Mouse (Mus musculus) lung, embryonic 14.5 days (tissue): ENCODE data around the gene Pikfyve. TPM values are rescaled to one million over a fixed set of nuclear protein-coding genes. Genes with fewer than 3 reads are reported as not detected.

Experiments used
- ATAC-seq: fragments of 200-750 bp; cut with Nextera tagmentation; 2 replicates; pipeline ENCODE4 v1.8.0; 2017; ENCODE audit warnings: mild to moderate bottlenecking, moderate TSS enrichment, moderate library complexity; ENCODE audit not compliant: insufficient read depth
- DNase-seq: peaks from one replicate; pipeline ENCODE4 v3.0.0-alpha.2; 2015
- H3K27ac ChIP-seq: fragments of 300-500 bp; sonication (generic); 2 replicates; pipeline ENCODE4 v1.5.1; 2014; ENCODE audit warnings: low read depth, mild to moderate bottlenecking, moderate library complexity
- H3K27me3 ChIP-seq: fragments of 300-500 bp; sonication (generic); 2 replicates; pipeline ENCODE4 v1.6.1; 2014; ENCODE audit warnings: low read length, control low read depth; ENCODE audit not compliant: insufficient read depth
- H3K36me3 ChIP-seq: fragments of 300-500 bp; sonication (generic); 2 replicates; pipeline ENCODE4 v1.6.1; 2014; ENCODE audit warnings: control low read depth; ENCODE audit not compliant: insufficient read depth
- H3K4me1 ChIP-seq: fragments of 300-500 bp; sonication (generic); 2 replicates; pipeline ENCODE4 v1.6.1; 2014; ENCODE audit warnings: antibody characterized with exemption, control low read depth; ENCODE audit not compliant: insufficient read depth
- H3K4me2 ChIP-seq: fragments of 300-500 bp; sonication (generic); 2 replicates; pipeline ENCODE4 v1.6.1; 2014; ENCODE audit warnings: mild to moderate bottlenecking
- H3K4me3 ChIP-seq: fragments of 300-500 bp; sonication (generic); 2 replicates; pipeline ENCODE4 v1.5.1; 2014; ENCODE audit warnings: low read depth, low read length
- H3K9ac ChIP-seq: fragments of 300-500 bp; sonication (generic); 2 replicates; pipeline ENCODE4 v1.6.1; 2014
- H3K9me3 ChIP-seq: fragments of 300-500 bp; sonication (generic); 2 replicates; pipeline ENCODE4 v1.6.1; 2016; ENCODE audit warnings: low read depth, low read length, control low read depth
- CTCF ChIP-seq: IDR thresholded peaks from 2 replicates; pipeline ENCODE4 v1.5.1; 2016; ENCODE audit warnings: antibody characterized with exemption, low read depth
- WGBS: fragments of 180-500 bp; shearing (Covaris S2); extraction: QIAGEN DNeasy Blood & Tissue Kit; methylation state at CpG from one replicate; pipeline ENCODE4 v1.1.7; 2014; 5-methylcytosine and 5-hydroxymethylcytosine counted together
- polyA plus RNA-seq: library from polyadenylated mRNA; unstranded; fragments of >200 nt; fragmentation: Nextera tagmentation; extraction: Ambion mirVana; gene quantifications from 2 replicates; pipeline ENCODE4 v1.2.1, GENCODE M21; 2014

Gene Pikfyve
- polyA plus RNA-seq: 14.4 and 15.5 TPM in 2 replicates

DNA sequence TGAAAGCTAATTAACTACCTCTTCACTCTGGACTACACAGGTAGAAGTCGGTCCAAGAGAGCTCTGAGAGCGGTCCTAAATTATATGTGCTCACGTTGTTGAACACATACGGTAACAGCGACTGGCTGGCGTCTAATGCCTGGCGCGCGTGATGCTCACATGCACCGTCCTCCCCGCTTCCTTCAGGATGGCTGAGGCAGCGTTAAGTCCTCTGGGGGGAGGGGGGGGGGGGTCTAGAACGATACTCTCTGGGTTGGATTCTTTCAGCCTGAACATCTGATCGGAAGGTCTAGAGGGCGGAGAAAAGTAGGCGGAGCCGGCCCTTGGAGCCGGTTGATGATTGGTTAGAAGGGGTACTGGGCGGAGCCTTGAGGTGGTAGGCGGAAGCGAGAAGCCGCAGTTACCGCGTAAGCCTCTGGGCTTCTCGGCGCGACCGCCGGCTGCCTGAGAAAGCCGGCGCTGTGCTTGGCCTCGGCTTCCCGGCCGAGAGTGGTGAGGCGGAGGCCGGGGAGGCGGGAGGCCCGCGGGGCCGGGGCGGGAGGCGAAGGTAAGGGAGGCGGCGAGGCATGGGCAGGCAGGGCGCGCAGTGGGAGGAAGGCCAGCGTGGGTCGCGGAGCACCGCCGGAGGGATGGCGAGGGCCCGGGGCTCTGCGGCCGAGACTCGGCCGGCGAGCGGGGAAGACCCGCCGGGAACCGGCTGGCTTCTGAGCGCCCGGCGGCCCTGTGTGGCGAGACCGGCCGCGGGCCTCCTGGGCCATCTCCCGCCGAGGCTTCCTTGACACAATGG is at the start of gene Pikfyve, which contains the start of gene Idh1:
Gene Pikfyve (plus strand): TSS at position 397 of the 787 bp plus-strand sequence.
Gene Idh1 (minus strand): TSS at position 214 of the 787 bp plus-strand sequence.
- ATAC-seq: peak; percentile 98
- H3K9ac ChIP-seq: peak within 1 kb of the TSS; percentile 82
- no peaks in the 10 kb centered on the region for H3K9me3 ChIP-seq
- peak within 1 kb of the TSS; percentile 81 for H3K4me2 ChIP-seq
- no peaks in the 10 kb centered on the region for H3K27me3 ChIP-seq
- peak; percentile 99 for DNase-seq
- peak within 1 kb of the TSS; percentile 88 for H3K4me3 ChIP-seq
- no peak; the same call in 1 of the 2 replicates for TF ChIP-seq CTCF
- H3K4me1 ChIP-seq: no peaks in the 10 kb centered on the region
- WGBS: under 1% methylated on average over 64 of the region's 71 CpGs
- H3K36me3 ChIP-seq: peaks cover 7% of the 10 kb centered on the region; the same call in 1 of the 2 replicates
- peak within 1 kb of the TSS; percentile 76 for H3K27ac ChIP-seq

DNA sequence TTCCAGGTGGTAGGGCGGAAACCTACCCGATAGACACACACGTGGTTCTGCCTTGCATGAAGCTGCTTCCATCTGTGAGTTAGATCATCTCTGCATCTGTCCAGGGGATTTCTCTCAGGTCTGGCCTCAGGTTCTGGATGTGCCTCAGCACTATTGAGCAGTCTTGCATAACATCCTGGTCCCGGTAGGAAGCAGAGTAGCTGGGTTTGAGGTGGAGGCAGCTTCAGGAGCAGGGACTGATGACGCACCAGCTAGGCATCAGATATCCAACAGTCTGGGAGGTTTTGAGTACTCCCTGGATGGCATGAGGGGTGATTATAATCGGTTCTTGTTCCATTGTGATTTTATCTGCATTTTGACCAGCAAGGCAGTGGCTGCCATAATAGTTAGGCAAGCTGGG is 48.9 kb upstream of the Pikfyve start:
- no peak overlapping the region for H3K4me3 ChIP-seq
- ATAC-seq: no peak

DNA sequence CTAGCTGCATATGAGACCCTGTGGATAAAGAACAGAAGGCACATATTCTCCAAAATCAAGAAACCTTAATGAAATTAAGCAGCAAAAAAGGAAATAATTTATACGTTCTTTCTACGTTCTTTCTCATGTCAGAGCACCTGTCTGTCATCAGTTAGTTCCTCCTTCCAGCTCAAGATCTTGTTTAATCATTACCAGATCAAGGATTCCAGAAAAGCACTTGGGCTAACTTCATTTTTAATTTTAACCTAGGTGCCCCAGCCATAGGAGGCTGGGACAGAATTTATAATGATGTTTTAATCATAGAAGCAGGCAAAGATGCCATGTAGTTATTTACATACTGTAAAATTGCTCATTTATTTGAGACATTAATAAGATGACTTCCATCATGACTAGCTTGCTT is 41.7 kb upstream of the Pikfyve start:
- Histone ChIP-seq H3K9ac (no peak overlapping the region), H3K4me1 (no peaks in the 10 kb centered on the region), H3K27ac (no peak overlapping the region), H3K4me3 (no peak overlapping the region), H3K9me3 (no peaks in the 10 kb centered on the region), H3K4me2 (no peak overlapping the region), H3K27me3 (no peaks in the 10 kb centered on the region), H3K36me3 (no peaks in the 10 kb centered on the region)
- ATAC-seq (no peak), DNase-seq (no peak)
- TF ChIP-seq CTCF: no peak
- 68% methylated on average over 2 of the region's 2 CpGs for WGBS

More for the DNA sequence above, 48.9 kb upstream of the Pikfyve start:
- Histone ChIP-seq H3K9me3 (no peaks in the 10 kb centered on the region), H3K4me1 (no peaks in the 10 kb centered on the region), H3K9ac (no peak overlapping the region), H3K4me2 (no peak overlapping the region), H3K27me3 (no peaks in the 10 kb centered on the region), H3K36me3 (no peaks in the 10 kb centered on the region), H3K27ac (no peak overlapping the region)
- TF ChIP-seq CTCF: no peak
- no peak for DNase-seq
- WGBS: 82% methylated on average over 6 of the region's 6 CpGs

DNA sequence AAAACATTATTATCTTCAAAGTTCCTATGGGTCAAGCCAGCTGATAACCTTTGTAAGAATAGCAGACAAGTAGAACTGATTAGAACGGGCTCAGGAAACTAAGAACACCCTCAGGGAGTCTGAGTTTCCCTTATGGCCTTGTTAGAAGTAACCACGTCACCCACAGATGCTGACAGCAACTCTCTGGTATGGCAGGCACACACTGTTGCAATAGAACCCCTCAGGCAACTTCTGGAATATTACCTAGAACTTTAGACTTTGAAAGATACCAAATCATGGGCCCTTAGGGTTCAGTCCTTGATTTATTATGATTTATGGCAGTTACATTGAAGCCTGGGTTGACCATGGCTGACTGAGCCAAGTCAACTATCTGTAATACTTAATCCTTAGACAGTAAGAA is 39.9 kb upstream of the Pikfyve start:
- H3K4me1 ChIP-seq: no peaks in the 10 kb centered on the region
- no peak for TF ChIP-seq CTCF
- H3K9ac ChIP-seq: no peak overlapping the region
- no peaks in the 10 kb centered on the region for H3K27me3 ChIP-seq
- no peak for DNase-seq
- H3K36me3 ChIP-seq: no peaks in the 10 kb centered on the region
- H3K4me2 ChIP-seq: no peak overlapping the region
- no peak for ATAC-seq
- no peak overlapping the region for H3K27ac ChIP-seq
- no peaks in the 10 kb centered on the region for H3K9me3 ChIP-seq
- H3K4me3 ChIP-seq: no peak overlapping the region
- WGBS: 28% methylated on average over 2 of the region's 2 CpGs

DNA sequence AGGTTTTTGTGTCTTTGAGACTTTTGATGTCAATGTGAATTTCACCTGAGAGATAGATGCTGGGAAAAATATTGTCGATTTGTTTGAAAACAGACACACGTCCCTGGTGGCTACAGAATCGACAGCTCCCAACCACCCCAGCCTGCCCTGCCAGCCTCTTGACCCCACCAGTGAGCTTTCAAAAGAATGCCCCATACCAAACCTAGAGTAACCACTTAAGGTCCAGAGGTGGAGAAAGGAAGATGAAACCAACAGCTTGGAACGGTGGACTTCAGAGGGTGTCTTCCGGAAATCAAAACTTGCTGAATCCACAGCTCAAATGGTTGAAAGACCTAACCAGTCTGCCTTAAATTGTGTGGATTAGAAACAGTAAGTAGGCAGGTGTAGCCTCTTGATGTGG is 39.2 kb upstream of the Pikfyve start:
- no peak overlapping the region for H3K9ac ChIP-seq
- WGBS: 80% methylated on average over 5 of the region's 5 CpGs
- ATAC-seq (no peak), DNase-seq (no peak)
- no peak overlapping the region for H3K4me3 ChIP-seq
- no peak for TF ChIP-seq CTCF
- H3K4me1 ChIP-seq: no peaks in the 10 kb centered on the region
- no peak overlapping the region for H3K27ac ChIP-seq
- no peak overlapping the region for H3K4me2 ChIP-seq
- H3K27me3 ChIP-seq: no peaks in the 10 kb centered on the region
- no peaks in the 10 kb centered on the region for H3K9me3 ChIP-seq
- H3K36me3 ChIP-seq: no peaks in the 10 kb centered on the region

DNA sequence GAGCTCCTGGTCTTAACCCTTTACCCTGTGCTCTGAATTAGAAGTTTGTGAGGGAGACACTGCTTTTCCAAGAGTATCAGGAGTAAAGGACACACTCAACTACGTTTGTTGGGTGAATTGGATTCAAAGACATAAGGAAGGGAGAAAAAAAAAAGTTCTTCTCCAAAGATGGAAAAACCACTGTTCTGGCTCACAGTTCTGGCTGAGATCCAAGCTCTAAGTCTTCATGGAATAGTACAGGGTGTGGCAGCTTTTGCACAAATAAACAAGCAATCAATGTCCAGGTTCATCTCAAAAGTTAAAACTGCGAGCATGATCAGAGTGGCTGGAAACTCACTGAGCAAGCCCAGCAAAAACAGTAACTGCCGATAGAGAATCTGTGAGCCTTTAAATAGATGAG is 38.5 kb upstream of the Pikfyve start:
- H3K9me3 ChIP-seq: no peaks in the 10 kb centered on the region
- no peaks in the 10 kb centered on the region for H3K4me1 ChIP-seq
- H3K4me2 ChIP-seq: no peak overlapping the region
- no peak overlapping the region for H3K4me3 ChIP-seq
- H3K36me3 ChIP-seq: no peaks in the 10 kb centered on the region
- no peak for TF ChIP-seq CTCF
- no peaks in the 10 kb centered on the region for H3K27me3 ChIP-seq
- ATAC-seq (no peak), DNase-seq (no peak)
- H3K9ac ChIP-seq: no peak overlapping the region
- H3K27ac ChIP-seq: no peak overlapping the region
- 72% methylated on average over 3 of the region's 3 CpGs for whole genome bisulfite sequencing

DNA sequence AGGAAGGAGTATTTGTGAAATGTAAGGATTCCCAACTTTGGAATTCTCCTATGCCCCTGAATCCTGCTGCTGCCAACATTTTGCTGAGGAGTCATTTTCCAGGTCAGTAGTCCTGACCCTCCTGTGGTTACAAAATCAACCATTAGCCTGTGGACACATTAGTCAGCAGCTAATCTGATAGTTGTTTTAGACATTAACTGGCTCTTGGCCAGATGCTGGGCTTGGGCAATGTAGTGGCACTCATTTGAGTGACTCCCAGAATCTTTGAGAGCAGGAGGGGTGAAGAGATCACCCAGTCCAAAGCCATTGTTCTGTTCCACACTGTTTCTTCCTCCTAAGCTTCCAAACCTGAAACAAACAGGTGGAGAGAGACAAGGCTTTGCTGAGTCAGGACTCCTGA is 31.7 kb upstream of the Pikfyve start:
- ATAC-seq (no peak), DNase-seq (no peak)
- Histone ChIP-seq H3K9me3 (no peaks in the 10 kb centered on the region), H3K27ac (no peak overlapping the region), H3K4me2 (no peak overlapping the region), H3K4me1 (no peaks in the 10 kb centered on the region), H3K27me3 (no peaks in the 10 kb centered on the region), H3K36me3 (peaks cover 15% of the 10 kb centered on the region), H3K4me3 (no peak overlapping the region), H3K9ac (no peak overlapping the region)
- no peak for TF ChIP-seq CTCF
